Mouse (Mus musculus) erythroblast, embryonic 14.5 days (primary cell): ENCODE results near the gene Ppa2. TPM values are rescaled to one million over a fixed set of nuclear protein-coding genes. Genes with fewer than 3 reads are reported as not detected.

Experiments
- H3K27me3 ChIP-seq: 2 replicates; pipeline ENCODE4 v1.6.1; 2012; ENCODE audit warnings: inconsistent platforms; ENCODE audit not compliant: control insufficient read depth
- H3K36me3 ChIP-seq: 2 replicates; pipeline ENCODE4 v1.6.1; 2012; ENCODE audit warnings: mild to moderate bottlenecking, inconsistent platforms; ENCODE audit not compliant: control insufficient read depth
- H3K4me1 ChIP-seq: 2 replicates; pipeline ENCODE4 v1.6.1; 2012; ENCODE audit warnings: inconsistent platforms; ENCODE audit not compliant: control insufficient read depth
- H3K4me3 ChIP-seq: replicated peaks from 2 replicates; pipeline ENCODE3; 2012; ENCODE audit warnings: moderate library complexity, mild to moderate bottlenecking, inconsistent platforms
- H3K9me3 ChIP-seq: 2 replicates; pipeline ENCODE4 v1.6.1; 2012; ENCODE audit warnings: low read length, inconsistent platforms, mixed read lengths; ENCODE audit not compliant: control insufficient read depth
- GATA1 ChIP-seq: IDR thresholded peaks from 2 replicates; pipeline ENCODE4 v1.6.1; 2012; ENCODE audit warnings: low read length, inconsistent platforms, mixed read lengths
- TAL1 ChIP-seq: IDR thresholded peaks from 3 replicates; pipeline ENCODE4 v1.6.1; 2012; ENCODE audit warnings: low read length, inconsistent platforms, mixed read lengths
- polyA plus RNA-seq: library from polyadenylated mRNA; stranded (reverse); fragments of >175 nt; gene quantifications from 2 replicates; pipeline ENCODE4 v1.2.3, GENCODE M21; 2012

The Ppa2 gene
- polyA plus RNA-seq, 1 experiment = 1.5 TPM

- Histone ChIP-seq H3K4me1 (peaks cover 3% of the 10 kb centered on the region; the same call in 1 of the 2 replicates), H3K27me3 (no peaks in the 10 kb centered on the region), H3K9me3 (no peaks in the 10 kb centered on the region), H3K4me3 (no peak overlapping the region), H3K36me3 (peaks cover 18% of the 10 kb centered on the region)
- TF ChIP-seq TAL1 = no peak
- no peak for TF ChIP-seq GATA1
Measured at GRCm38 (mm10) chr3:133336400-133336799, 26.5 kb downstream of the Ppa2 start.

- H3K9me3 ChIP-seq = no peaks in the 10 kb centered on the region
- H3K36me3 ChIP-seq = peaks cover 14% of the 10 kb centered on the region
- TF ChIP-seq TAL1 (no peak), GATA1 (no peak)
- no peak overlapping the region for H3K4me3 ChIP-seq
- peaks cover 3% of the 10 kb centered on the region; the same call in 1 of the 2 replicates for H3K4me1 ChIP-seq
- H3K27me3 ChIP-seq = no peaks in the 10 kb centered on the region
Measured at GRCm38 (mm10) chr3:133338851-133339356, 29.0 kb downstream of the Ppa2 start.

GRCm38 (mm10) chr3:133339411-133339823, 29.5 kb downstream of the Ppa2 start:
- Histone ChIP-seq H3K9me3 (no peaks in the 10 kb centered on the region), H3K4me3 (no peak overlapping the region), H3K4me1 (peaks cover 3% of the 10 kb centered on the region; the same call in 1 of the 2 replicates), H3K27me3 (no peaks in the 10 kb centered on the region), H3K36me3 (peaks cover 13% of the 10 kb centered on the region)
- TF ChIP-seq TAL1 = no peak
- TF ChIP-seq GATA1 = no peak

- Histone ChIP-seq H3K36me3 (peaks cover 13% of the 10 kb centered on the region), H3K27me3 (no peaks in the 10 kb centered on the region), H3K9me3 (no peaks in the 10 kb centered on the region), H3K4me3 (no peak overlapping the region), H3K4me1 (peaks cover 3% of the 10 kb centered on the region; the same call in 1 of the 2 replicates)
- TF ChIP-seq GATA1 (no peak), TAL1 (no peak)
Measured at GRCm38 (mm10) chr3:133341106-133341505, 31.2 kb downstream of the Ppa2 start.

- no peaks in the 10 kb centered on the region for H3K27me3 ChIP-seq
- H3K36me3 ChIP-seq = peaks cover 17% of the 10 kb centered on the region
- no peak overlapping the region for H3K4me3 ChIP-seq
- peaks cover 5% of the 10 kb centered on the region for H3K9me3 ChIP-seq
- no peak for TF ChIP-seq TAL1
- no peak for TF ChIP-seq GATA1
- H3K4me1 ChIP-seq = no peaks in the 10 kb centered on the region
Measured at GRCm38 (mm10) chr3:133347535-133347934, 37.6 kb downstream of the Ppa2 start.

GRCm38 (mm10) chr3:133348847-133349246, 38.9 kb downstream of the Ppa2 start:
- Histone ChIP-seq H3K4me1 (no peaks in the 10 kb centered on the region), H3K4me3 (no peak overlapping the region), H3K36me3 (peaks cover 17% of the 10 kb centered on the region), H3K27me3 (no peaks in the 10 kb centered on the region), H3K9me3 (peaks cover 10% of the 10 kb centered on the region)
- TF ChIP-seq GATA1 (no peak), TAL1 (no peak)

GRCm38 (mm10) chr3:133357426-133357974, 47.6 kb downstream of the Ppa2 start:
- Histone ChIP-seq H3K4me1 (no peaks in the 10 kb centered on the region), H3K4me3 (no peak overlapping the region), H3K9me3 (peaks cover 5% of the 10 kb centered on the region), H3K36me3 (no peaks in the 10 kb centered on the region; the same call in 1 of the 2 replicates), H3K27me3 (no peaks in the 10 kb centered on the region)
- TF ChIP-seq TAL1 (no peak), GATA1 (no peak)

GRCm38 (mm10) chr3:133357977-133358376, 48.1 kb downstream of the Ppa2 start:
- no peak for TF ChIP-seq GATA1
- no peak for TF ChIP-seq TAL1
- Histone ChIP-seq H3K36me3 (no peaks in the 10 kb centered on the region; the same call in 1 of the 2 replicates), H3K4me1 (no peaks in the 10 kb centered on the region), H3K9me3 (peaks cover under 1% of the 10 kb centered on the region), H3K4me3 (no peak overlapping the region), H3K27me3 (no peaks in the 10 kb centered on the region)

- Histone ChIP-seq H3K4me1 (no peaks in the 10 kb centered on the region), H3K9me3 (no peaks in the 10 kb centered on the region), H3K27me3 (no peaks in the 10 kb centered on the region), H3K36me3 (peaks cover 2% of the 10 kb centered on the region; the same call in 1 of the 2 replicates), H3K4me3 (no peak overlapping the region)
- TF ChIP-seq GATA1 (no peak), TAL1 (no peak)
Measured at GRCm38 (mm10) chr3:133361406-133361805, 51.5 kb downstream of the Ppa2 start.
